Mouse (Mus musculus): ENCODE measurements around the gene Arhgef39. TPM values are rescaled to one million over a fixed set of nuclear protein-coding genes. Genes with fewer than 3 reads are reported as not detected.
A peak's percentile ranks its signal among the peaks of the same experiment; 100 is the strongest.

Gene Arhgef39
- polyA plus RNA-seq, 1 experiment, result 17.3 TPM

DNA sequence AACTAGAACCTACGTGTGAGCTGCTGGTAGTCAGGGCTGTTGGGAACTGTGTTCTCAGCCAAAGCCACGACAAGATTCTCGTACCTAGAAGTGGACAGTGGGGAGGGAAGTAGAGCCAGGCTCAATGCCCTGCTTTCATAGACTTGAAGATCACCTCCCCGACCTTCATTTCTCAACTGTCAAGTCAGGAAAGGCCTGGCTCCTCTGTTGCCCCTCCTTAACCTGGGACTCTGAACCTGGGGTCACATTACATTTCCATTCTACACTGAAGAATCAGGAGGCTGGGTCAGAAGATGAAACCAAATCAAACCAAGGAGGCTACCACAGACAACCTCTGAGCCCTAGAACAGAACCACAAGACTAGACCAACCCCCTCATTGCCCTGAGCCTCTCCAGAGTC, 1.5 kb downstream of the Arhgef39 start:
- WGBS, result 52% methylated on average over 4 of the region's 4 CpGs
- H3K4me3 ChIP-seq (ENCODE audit: insufficient read depth, low read depth, low read length), result no peak overlapping the region
- DNase-seq, result peak; percentile 69
- H3K27ac ChIP-seq (ENCODE audit: insufficient read depth, low read depth, low read length), result peak overlapping the region; percentile 91
- no peaks in the 10 kb centered on the region for H3K36me3 ChIP-seq (ENCODE audit: control insufficient read depth, insufficient read depth, low read length)
- no peaks in the 10 kb centered on the region for H3K27me3 ChIP-seq (replicated peaks; ENCODE audit: control insufficient read depth, insufficient read depth, low read length)
- TF ChIP-seq CTCF (conservative IDR thresholded peaks at IDR 0.05; ENCODE audit: insufficient read depth, insufficient read length, low read depth, low read length) (no peak), POLR2A (IDR thresholded peaks at IDR 0.05; ENCODE audit: low read depth, low read length) (no peak)
- peaks cover 36% of the 10 kb centered on the region; the same call in 1 of the 2 replicates for H3K4me1 ChIP-seq (ENCODE audit: control insufficient read depth, insufficient read depth, low read length)

DNA sequence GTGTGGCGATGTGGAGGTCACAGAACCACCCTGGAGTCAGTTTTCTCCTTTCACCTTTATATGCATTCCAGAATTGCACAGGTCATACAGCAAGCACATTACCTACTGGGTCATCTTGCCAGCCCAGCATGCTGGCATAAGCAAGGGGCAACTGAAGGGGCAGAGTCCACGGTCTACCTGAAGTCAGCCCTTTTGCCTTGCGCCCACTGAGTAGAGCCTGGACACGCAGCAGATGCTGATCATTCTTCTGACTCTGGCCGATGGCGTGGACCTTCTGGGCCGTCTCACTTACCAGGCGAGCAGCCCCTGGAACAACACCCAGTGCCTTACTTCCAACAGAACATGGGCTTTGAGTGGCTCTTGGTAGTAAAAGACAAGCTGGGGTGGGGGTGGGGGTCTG, 2.1 kb downstream of the Arhgef39 start:
- Histone ChIP-seq H3K27ac (ENCODE audit: insufficient read depth, low read depth, low read length) (peak overlapping the region; percentile 91), H3K27me3 (replicated peaks; ENCODE audit: control insufficient read depth, insufficient read depth, low read length) (no peaks in the 10 kb centered on the region), H3K4me3 (ENCODE audit: insufficient read depth, low read depth, low read length) (no peak overlapping the region), H3K4me1 (ENCODE audit: control insufficient read depth, insufficient read depth, low read length) (peaks cover 36% of the 10 kb centered on the region; the same call in 1 of the 2 replicates), H3K36me3 (ENCODE audit: control insufficient read depth, insufficient read depth, low read length) (no peaks in the 10 kb centered on the region)
- peak; percentile 81 for DNase-seq
- TF ChIP-seq POLR2A (IDR thresholded peaks at IDR 0.05; ENCODE audit: low read depth, low read length) (peak; percentile 52), CTCF (conservative IDR thresholded peaks at IDR 0.05; ENCODE audit: insufficient read depth, insufficient read length, low read depth, low read length) (no peak)
- WGBS, result 64% methylated on average over 8 of the region's 8 CpGs

DNA sequence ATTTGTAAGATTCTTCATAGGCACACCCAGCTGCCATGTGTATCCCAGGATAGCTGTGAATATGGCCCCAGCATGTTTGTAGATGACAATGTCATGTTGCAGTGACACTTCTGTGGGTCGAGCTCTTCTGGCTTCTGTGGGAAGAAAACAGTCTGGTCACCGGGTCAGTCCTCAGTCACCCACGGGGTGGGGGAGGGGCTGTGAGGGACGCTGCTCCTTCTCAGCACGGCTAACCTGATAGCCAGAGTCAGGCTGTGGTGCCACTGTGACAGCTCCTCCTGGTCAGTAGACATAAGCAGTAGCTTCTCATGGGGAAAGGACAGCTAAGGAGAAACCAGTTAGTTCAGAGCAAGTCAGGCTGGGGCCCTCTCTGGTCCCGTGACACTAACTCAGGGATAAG, 2.9 kb downstream of the Arhgef39 start:
- 51% methylated on average over 6 of the region's 6 CpGs for WGBS

DNA sequence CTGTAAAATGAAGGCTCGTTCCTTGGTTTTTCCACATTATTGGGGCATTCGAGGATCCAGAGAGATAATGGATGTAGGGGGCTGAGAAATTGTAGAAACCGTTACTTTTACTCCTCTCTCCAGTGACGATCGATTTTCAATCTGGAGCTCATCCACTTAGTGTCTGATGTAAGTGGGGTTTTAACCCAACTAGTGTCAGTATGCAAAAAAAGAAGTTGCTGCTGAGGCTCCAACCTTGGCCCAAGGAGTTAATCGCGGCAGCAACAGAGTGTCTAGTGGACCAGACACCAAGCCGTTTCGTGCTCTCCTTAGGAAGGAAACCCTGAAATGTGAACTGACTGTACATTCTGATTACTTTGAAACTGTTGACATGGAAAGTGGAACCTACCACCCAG, 5.7 kb downstream of the Arhgef39 start:
- TF ChIP-seq POLR2A (IDR thresholded peaks at IDR 0.05; ENCODE audit: low read depth, low read length), result no peak
- TF ChIP-seq CTCF (conservative IDR thresholded peaks at IDR 0.05; ENCODE audit: insufficient read depth, insufficient read length, low read depth, low read length), result no peak
- no peaks in the 10 kb centered on the region for H3K36me3 ChIP-seq (ENCODE audit: control insufficient read depth, insufficient read depth, low read length)
- no peaks in the 10 kb centered on the region for H3K27me3 ChIP-seq (replicated peaks; ENCODE audit: control insufficient read depth, insufficient read depth, low read length)
- WGBS, result 1% methylated on average over 9 of the region's 9 CpGs
- DNase-seq, result peak; percentile 38
- peaks cover 29% of the 10 kb centered on the region; the same call in 1 of the 2 replicates for H3K4me1 ChIP-seq (ENCODE audit: control insufficient read depth, insufficient read depth, low read length)
- H3K4me3 ChIP-seq (ENCODE audit: insufficient read depth, low read depth, low read length), result peak overlapping the region; percentile 82
- peak overlapping the region; percentile 63 for H3K27ac ChIP-seq (ENCODE audit: insufficient read depth, low read depth, low read length)

More for the DNA sequence above, 2.9 kb downstream of the Arhgef39 start:
- H3K4me3 ChIP-seq (ENCODE audit: insufficient read depth, low read depth, low read length), result no peak overlapping the region
- H3K27ac ChIP-seq (ENCODE audit: insufficient read depth, low read depth, low read length), result peak overlapping the region; percentile 67
- H3K27me3 ChIP-seq (replicated peaks; ENCODE audit: control insufficient read depth, insufficient read depth, low read length), result no peaks in the 10 kb centered on the region
- no peak for TF ChIP-seq POLR2A (IDR thresholded peaks at IDR 0.05; ENCODE audit: low read depth, low read length)
- TF ChIP-seq CTCF (conservative IDR thresholded peaks at IDR 0.05; ENCODE audit: insufficient read depth, insufficient read length, low read depth, low read length), result no peak
- no peak for DNase-seq
- H3K36me3 ChIP-seq (ENCODE audit: control insufficient read depth, insufficient read depth, low read length), result no peaks in the 10 kb centered on the region
- H3K4me1 ChIP-seq (ENCODE audit: control insufficient read depth, insufficient read depth, low read length), result peaks cover 36% of the 10 kb centered on the region; the same call in 1 of the 2 replicates

DNA sequence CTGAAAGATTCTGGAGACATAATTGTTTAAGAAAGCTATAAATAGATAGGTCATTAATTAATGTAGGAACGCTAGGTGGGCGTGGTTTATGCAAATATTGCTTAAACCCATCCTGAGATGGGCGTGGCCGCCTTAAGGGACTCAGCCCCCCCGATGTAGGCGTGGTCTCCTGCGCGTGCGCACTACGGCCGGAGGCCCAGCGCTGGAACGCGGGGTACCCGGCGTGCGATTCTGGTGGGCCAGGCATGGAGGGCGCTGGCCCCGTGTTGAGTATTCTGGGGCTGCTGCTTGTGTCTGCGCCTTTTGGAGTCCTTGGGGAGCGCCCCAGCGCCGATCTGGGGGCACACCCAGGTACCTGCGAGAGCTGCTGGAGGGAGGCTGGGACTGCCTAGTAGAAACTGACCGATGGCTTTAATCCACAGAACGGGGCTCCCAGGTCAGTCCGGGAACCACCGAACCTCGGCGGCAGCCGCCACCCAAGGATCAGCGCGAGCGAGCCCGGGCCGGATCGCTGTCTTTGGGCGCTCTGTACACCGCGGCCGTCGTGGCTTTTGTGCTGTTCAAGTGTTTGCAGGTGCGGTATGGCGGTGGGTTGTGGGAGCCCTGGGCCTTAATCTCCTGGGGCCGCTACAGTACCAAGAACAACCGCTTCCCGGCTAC, 6.2 kb downstream of the Arhgef39 start:
- peak; percentile 98 for DNase-seq
- peaks cover 24% of the 10 kb centered on the region; the same call in 1 of the 2 replicates for H3K4me1 ChIP-seq (ENCODE audit: control insufficient read depth, insufficient read depth, low read length)
- peak overlapping the region; percentile 82 for H3K4me3 ChIP-seq (ENCODE audit: insufficient read depth, low read depth, low read length)
- H3K27ac ChIP-seq (ENCODE audit: insufficient read depth, low read depth, low read length), result peak overlapping the region; percentile 63
- TF ChIP-seq POLR2A (IDR thresholded peaks at IDR 0.05; ENCODE audit: low read depth, low read length), result peak; percentile 67
- TF ChIP-seq CTCF (conservative IDR thresholded peaks at IDR 0.05; ENCODE audit: insufficient read depth, insufficient read length, low read depth, low read length), result no peak
- WGBS, result under 1% methylated on average over 47 of the region's 47 CpGs
- H3K36me3 ChIP-seq (ENCODE audit: control insufficient read depth, insufficient read depth, low read length), result no peaks in the 10 kb centered on the region
- no peaks in the 10 kb centered on the region for H3K27me3 ChIP-seq (replicated peaks; ENCODE audit: control insufficient read depth, insufficient read depth, low read length)

DNA sequence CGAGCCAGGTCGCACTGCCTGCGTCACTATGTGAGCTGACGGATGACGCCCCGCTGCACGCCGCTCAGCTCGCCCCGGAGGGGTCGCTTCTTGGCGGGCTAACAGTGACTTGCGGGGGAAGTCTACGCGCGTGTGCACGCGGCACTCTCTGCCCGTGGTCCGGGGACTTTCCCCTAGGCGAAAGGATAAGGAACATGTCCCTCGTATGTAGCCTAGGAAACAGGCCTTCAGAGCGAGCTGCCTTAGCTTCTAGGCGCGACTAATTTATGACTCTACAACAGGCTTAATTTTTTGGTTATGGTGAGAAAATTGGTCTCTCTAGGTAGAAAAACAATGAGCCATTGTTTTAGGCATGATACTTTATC, 6.7 kb downstream of the Arhgef39 start, which contains the start of gene Ccdc107:
TSS of gene Ccdc107 (plus strand) at position 80 of the 365 bp plus-strand sequence.
- Histone ChIP-seq H3K36me3 (ENCODE audit: control insufficient read depth, insufficient read depth, low read length) (no peaks in the 10 kb centered on the region), H3K4me3 (ENCODE audit: insufficient read depth, low read depth, low read length) (peak within 1 kb of the TSS; percentile 82), H3K4me1 (ENCODE audit: control insufficient read depth, insufficient read depth, low read length) (peaks cover 20% of the 10 kb centered on the region; the same call in 1 of the 2 replicates), H3K27ac (ENCODE audit: insufficient read depth, low read depth, low read length) (peak within 1 kb of the TSS; percentile 63), H3K27me3 (replicated peaks; ENCODE audit: control insufficient read depth, insufficient read depth, low read length) (no peaks in the 10 kb centered on the region)
- DNase-seq, result peak; percentile 97
- WGBS, result under 1% methylated on average over 25 of the region's 25 CpGs
- TF ChIP-seq POLR2A (IDR thresholded peaks at IDR 0.05; ENCODE audit: low read depth, low read length) (no peak), CTCF (conservative IDR thresholded peaks at IDR 0.05; ENCODE audit: insufficient read depth, insufficient read length, low read depth, low read length) (0 out of 2 replicates have a peak, but pooled peaks have one; percentile 18)

DNA sequence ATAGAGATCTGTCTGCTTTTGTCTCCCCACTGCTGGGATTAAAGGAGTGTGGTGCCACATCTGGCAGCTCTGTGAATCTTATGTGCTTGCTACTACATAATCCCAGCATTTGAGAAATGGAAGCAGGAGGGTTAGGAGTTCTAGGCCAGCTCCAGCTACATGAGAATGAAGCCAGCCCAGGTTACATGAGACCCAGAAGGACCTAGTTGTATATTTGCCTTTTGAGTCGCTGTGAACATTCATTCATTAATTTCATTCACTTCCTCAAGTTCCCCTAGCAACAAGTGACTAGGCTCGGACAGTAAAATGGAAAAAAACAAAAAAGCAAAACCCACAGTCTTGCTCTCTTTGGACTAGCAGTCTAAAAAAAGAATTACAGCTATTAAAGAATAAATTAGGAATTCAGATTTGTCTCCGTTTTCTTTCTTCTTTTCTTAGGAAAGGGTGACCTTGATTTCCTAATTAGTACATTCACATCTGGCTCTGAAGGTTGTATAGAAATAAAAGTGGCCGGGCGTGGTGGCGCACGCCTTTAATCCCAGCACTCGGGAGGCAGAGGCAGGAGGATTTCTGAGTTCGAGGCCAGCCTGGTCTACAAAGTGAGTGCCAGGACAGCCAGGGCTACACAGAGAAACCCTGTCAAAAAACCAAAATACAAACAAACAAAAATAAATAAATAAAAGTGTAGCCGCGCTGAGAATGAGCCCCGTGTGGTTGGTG, 7.2 kb downstream of the Arhgef39 start:
- DNase-seq, result no peak
- 34% methylated on average over 12 of the region's 12 CpGs for WGBS

More for the DNA sequence above, 7.2 kb downstream of the Arhgef39 start:
- H3K27ac ChIP-seq (ENCODE audit: insufficient read depth, low read depth, low read length), result no peak overlapping the region; the same call in 1 of the 2 replicates
- H3K4me3 ChIP-seq (ENCODE audit: insufficient read depth, low read depth, low read length), result no peak overlapping the region; the same call in 1 of the 2 replicates
- H3K4me1 ChIP-seq (ENCODE audit: control insufficient read depth, insufficient read depth, low read length), result peaks cover 17% of the 10 kb centered on the region; the same call in 1 of the 2 replicates
- no peak for TF ChIP-seq POLR2A (IDR thresholded peaks at IDR 0.05; ENCODE audit: low read depth, low read length)
- TF ChIP-seq CTCF (conservative IDR thresholded peaks at IDR 0.05; ENCODE audit: insufficient read depth, insufficient read length, low read depth, low read length), result no peak
- no peaks in the 10 kb centered on the region for H3K36me3 ChIP-seq (ENCODE audit: control insufficient read depth, insufficient read depth, low read length)
- no peaks in the 10 kb centered on the region for H3K27me3 ChIP-seq (replicated peaks; ENCODE audit: control insufficient read depth, insufficient read depth, low read length)

All from kidney, adult 2 months (tissue).